Mouse (Mus musculus): ENCODE measurements around the gene Gng8. TPM values are rescaled to one million over a fixed set of nuclear protein-coding genes. Genes with fewer than 3 reads are reported as not detected.

The Gng8 gene
- polyA plus RNA-seq, 1 experiment from 2014 or later = 7.3 TPM

DNA sequence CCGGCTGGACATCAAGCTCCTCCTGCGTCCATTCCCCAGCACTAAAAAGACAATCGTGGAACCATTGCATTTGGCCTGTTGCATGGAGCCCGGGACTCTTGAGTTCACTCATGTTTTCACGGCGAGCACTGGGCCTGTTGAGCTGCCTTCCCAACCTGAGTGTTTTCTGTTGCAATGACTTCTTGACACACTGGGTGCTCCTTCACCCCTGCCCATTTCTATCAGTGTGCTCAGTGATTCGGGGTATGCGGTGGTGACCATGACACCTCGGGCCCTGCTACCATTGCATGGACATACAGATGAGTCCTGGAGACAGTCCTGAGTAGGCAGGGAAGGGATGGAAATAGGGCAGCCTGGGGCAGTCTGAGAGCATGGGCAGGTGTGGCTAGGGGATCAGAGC lies 19.1 kb upstream of the Gng8 start:
- WGBS = 94% methylated on average over 9 of the region's 9 CpGs

DNA sequence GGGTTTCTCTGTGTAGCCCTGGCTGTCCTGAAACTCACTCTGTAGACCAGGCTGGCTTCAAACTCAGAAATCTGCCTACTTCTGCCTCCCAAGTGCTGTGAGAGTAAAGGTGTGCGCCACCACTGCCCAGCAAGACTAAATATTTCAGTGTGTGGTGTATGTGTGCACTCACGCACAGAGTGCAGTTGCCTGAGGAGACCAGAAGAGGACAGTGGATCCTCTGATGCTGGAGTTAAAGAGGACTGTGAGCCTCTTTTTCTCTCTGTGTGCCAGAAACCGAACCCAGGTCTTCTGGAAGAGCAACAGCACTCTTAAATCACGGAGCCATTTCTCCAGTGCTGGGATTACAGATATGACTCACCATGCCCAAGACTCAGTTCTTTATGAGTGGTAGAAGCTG lies 18.2 kb upstream of the Gng8 start:
- no peak overlapping the region for H3K4me2 ChIP-seq (ENCODE audit: low read depth, low read length, severe bottlenecking)

More for the DNA sequence above, 19.1 kb upstream of the Gng8 start:
- Histone ChIP-seq H3K9me3 (ENCODE audit: control insufficient read depth, low read length) (no peaks in the 10 kb centered on the region), H3K27me3 (ENCODE audit: control insufficient read depth, insufficient read depth, low read length) (no peaks in the 10 kb centered on the region), H3K4me2 (ENCODE audit: low read depth, low read length, severe bottlenecking) (no peak overlapping the region), H3K4me3 (ENCODE audit: low read depth, low read length) (no peak overlapping the region), H3K27ac (ENCODE audit: low read depth, low read length) (no peak overlapping the region), H3K9ac (ENCODE audit: low read length) (no peak overlapping the region), H3K4me1 (replicated peaks; ENCODE audit: control insufficient read depth, insufficient read depth, low read length) (peaks cover 16% of the 10 kb centered on the region), H3K36me3 (ENCODE audit: control insufficient read depth, insufficient read depth, low read length) (no peaks in the 10 kb centered on the region; the same call in 1 of the 2 replicates)
- no peak for ATAC-seq (replicated peaks; ENCODE audit: low FRiP score)
- no peak for DNase-seq (ENCODE audit: low spot score)

GRCm38 (mm10) chr7:16874190-16874589 lies 17.4 kb upstream of the Gng8 start:
- Histone ChIP-seq H3K4me2 (ENCODE audit: low read depth, low read length, severe bottlenecking) (peak overlapping the region; percentile 46), H3K36me3 (ENCODE audit: control insufficient read depth, insufficient read depth, low read length) (no peaks in the 10 kb centered on the region), H3K9me3 (ENCODE audit: control insufficient read depth, low read length) (no peaks in the 10 kb centered on the region; the same call in 1 of the 2 replicates), H3K4me3 (ENCODE audit: low read depth, low read length) (peak overlapping the region; percentile 27), H3K4me1 (replicated peaks; ENCODE audit: control insufficient read depth, insufficient read depth, low read length) (peaks cover 16% of the 10 kb centered on the region), H3K27ac (ENCODE audit: low read depth, low read length) (peak overlapping the region; percentile 92), H3K9ac (ENCODE audit: low read length) (peak overlapping the region; percentile 39), H3K27me3 (ENCODE audit: control insufficient read depth, insufficient read depth, low read length) (no peaks in the 10 kb centered on the region)
- DNase-seq (ENCODE audit: low spot score) (peak; percentile 89), ATAC-seq (replicated peaks; ENCODE audit: low FRiP score) (no peak)
- WGBS = 4% methylated on average over 17 of the region's 17 CpGs

More for the DNA sequence above, 18.2 kb upstream of the Gng8 start:
- no peak overlapping the region for H3K4me3 ChIP-seq (ENCODE audit: low read depth, low read length)
- DNase-seq (ENCODE audit: low spot score) = no peak
- H3K9me3 ChIP-seq (ENCODE audit: control insufficient read depth, low read length) = no peaks in the 10 kb centered on the region; the same call in 1 of the 2 replicates
- no peak overlapping the region for H3K27ac ChIP-seq (ENCODE audit: low read depth, low read length)
- WGBS = 92% methylated on average over 4 of the region's 4 CpGs
- no peak overlapping the region for H3K9ac ChIP-seq (ENCODE audit: low read length)
- H3K4me1 ChIP-seq (replicated peaks; ENCODE audit: control insufficient read depth, insufficient read depth, low read length) = peaks cover 16% of the 10 kb centered on the region
- no peaks in the 10 kb centered on the region for H3K27me3 ChIP-seq (ENCODE audit: control insufficient read depth, insufficient read depth, low read length)
- no peaks in the 10 kb centered on the region for H3K36me3 ChIP-seq (ENCODE audit: control insufficient read depth, insufficient read depth, low read length)
- no peak for ATAC-seq (replicated peaks; ENCODE audit: low FRiP score)

- peak overlapping the region; percentile 39 for H3K9ac ChIP-seq (ENCODE audit: low read length)
- peaks cover 16% of the 10 kb centered on the region for H3K4me1 ChIP-seq (replicated peaks; ENCODE audit: control insufficient read depth, insufficient read depth, low read length)
- peak overlapping the region; percentile 69 for H3K4me3 ChIP-seq (ENCODE audit: low read depth, low read length)
- DNase-seq (ENCODE audit: low spot score) (peak; percentile 100), ATAC-seq (replicated peaks; ENCODE audit: low FRiP score) (peak; percentile 97)
- H3K4me2 ChIP-seq (ENCODE audit: low read depth, low read length, severe bottlenecking) = peak overlapping the region; percentile 95
- H3K9me3 ChIP-seq (ENCODE audit: control insufficient read depth, low read length) = no peaks in the 10 kb centered on the region; the same call in 1 of the 2 replicates
- under 1% methylated on average over 33 of the region's 33 CpGs for WGBS
- no peaks in the 10 kb centered on the region for H3K36me3 ChIP-seq (ENCODE audit: control insufficient read depth, insufficient read depth, low read length)
- peak overlapping the region; percentile 92 for H3K27ac ChIP-seq (ENCODE audit: low read depth, low read length)
- no peaks in the 10 kb centered on the region for H3K27me3 ChIP-seq (ENCODE audit: control insufficient read depth, insufficient read depth, low read length)
Observed at GRCm38 (mm10) chr7:16874756-16875309, 16.8 kb upstream of the Gng8 start.

- WGBS = 0% methylated on average over 1 of the region's 1 CpGs
- peak within 1 kb of the TSS; percentile 95 for H3K4me2 ChIP-seq (ENCODE audit: low read depth, low read length, severe bottlenecking)
- H3K27ac ChIP-seq (ENCODE audit: low read depth, low read length) = peak within 1 kb of the TSS; percentile 92
- DNase-seq (ENCODE audit: low spot score) (no peak), ATAC-seq (replicated peaks; ENCODE audit: low FRiP score) (no peak)
- H3K27me3 ChIP-seq (ENCODE audit: control insufficient read depth, insufficient read depth, low read length) = no peaks in the 10 kb centered on the region
- H3K4me1 ChIP-seq (replicated peaks; ENCODE audit: control insufficient read depth, insufficient read depth, low read length) = peaks cover 18% of the 10 kb centered on the region
- peak within 1 kb of the TSS; percentile 69 for H3K4me3 ChIP-seq (ENCODE audit: low read depth, low read length)
- no peaks in the 10 kb centered on the region for H3K36me3 ChIP-seq (ENCODE audit: control insufficient read depth, insufficient read depth, low read length)
- peak within 1 kb of the TSS; percentile 74 for H3K9ac ChIP-seq (ENCODE audit: low read length)
- H3K9me3 ChIP-seq (ENCODE audit: control insufficient read depth, low read length) = no peaks in the 10 kb centered on the region; the same call in 1 of the 2 replicates
Observed at GRCm38 (mm10) chr7:16875310-16875325, 16.5 kb upstream of the Gng8 start, which contains the start of gene Dact3. Gene Dact3, plus strand, starts transcription at chr7:16875317.

DNA sequence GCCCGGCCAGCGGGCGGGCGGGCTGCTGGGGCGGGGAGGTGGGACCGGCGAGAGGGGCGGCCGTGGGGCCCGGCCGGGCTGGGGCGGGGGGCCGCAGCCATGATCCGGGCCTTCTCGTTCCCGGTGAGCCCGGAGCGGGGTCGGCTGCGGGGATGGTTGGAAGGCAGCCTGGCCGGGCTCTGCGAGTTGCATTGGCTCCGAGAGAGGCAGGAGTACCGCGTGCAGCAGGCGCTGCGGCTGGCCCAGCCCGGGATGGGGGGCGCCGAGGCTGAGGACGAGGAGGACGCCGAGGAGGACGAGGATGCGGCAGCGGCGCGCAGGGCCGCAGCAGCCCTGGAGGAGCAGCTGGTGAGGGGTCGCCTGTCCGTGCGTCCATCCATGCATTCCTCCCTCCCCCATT lies 16.3 kb upstream of the Gng8 start:
- ATAC-seq (replicated peaks; ENCODE audit: low FRiP score) = peak; percentile 47; the same call in 1 of the 2 replicates

GRCm38 (mm10) chr7:16876006-16876405 lies 15.6 kb upstream of the Gng8 start:
- peak overlapping the region; percentile 95 for H3K4me2 ChIP-seq (ENCODE audit: low read depth, low read length, severe bottlenecking)
- H3K27ac ChIP-seq (ENCODE audit: low read depth, low read length) = peak overlapping the region; percentile 37; the same call in 1 of the 2 replicates
- peak; percentile 67 for DNase-seq (ENCODE audit: low spot score)
- peak overlapping the region; percentile 74 for H3K9ac ChIP-seq (ENCODE audit: low read length)
- WGBS = 7% methylated on average over 11 of the region's 11 CpGs
- H3K4me1 ChIP-seq (replicated peaks; ENCODE audit: control insufficient read depth, insufficient read depth, low read length) = peaks cover 27% of the 10 kb centered on the region
- no peak for ATAC-seq (replicated peaks; ENCODE audit: low FRiP score)
- peak overlapping the region; percentile 69 for H3K4me3 ChIP-seq (ENCODE audit: low read depth, low read length)
- H3K36me3 ChIP-seq (ENCODE audit: control insufficient read depth, insufficient read depth, low read length) = no peaks in the 10 kb centered on the region
- H3K9me3 ChIP-seq (ENCODE audit: control insufficient read depth, low read length) = no peaks in the 10 kb centered on the region; the same call in 1 of the 2 replicates
- H3K27me3 ChIP-seq (ENCODE audit: control insufficient read depth, insufficient read depth, low read length) = no peaks in the 10 kb centered on the region

More for the DNA sequence above, 16.3 kb upstream of the Gng8 start:
- Histone ChIP-seq H3K4me1 (replicated peaks; ENCODE audit: control insufficient read depth, insufficient read depth, low read length) (peaks cover 20% of the 10 kb centered on the region), H3K4me3 (ENCODE audit: low read depth, low read length) (peak overlapping the region; percentile 69), H3K9me3 (ENCODE audit: control insufficient read depth, low read length) (no peaks in the 10 kb centered on the region; the same call in 1 of the 2 replicates), H3K27me3 (ENCODE audit: control insufficient read depth, insufficient read depth, low read length) (no peaks in the 10 kb centered on the region), H3K27ac (ENCODE audit: low read depth, low read length) (no peak overlapping the region), H3K9ac (ENCODE audit: low read length) (peak overlapping the region; percentile 74), H3K36me3 (ENCODE audit: control insufficient read depth, insufficient read depth, low read length) (no peaks in the 10 kb centered on the region), H3K4me2 (ENCODE audit: low read depth, low read length, severe bottlenecking) (peak overlapping the region; percentile 95)
- DNase-seq (ENCODE audit: low spot score) = no peak
- WGBS = 0% methylated on average over 36 of the region's 42 CpGs

- peak overlapping the region; percentile 69 for H3K4me3 ChIP-seq (ENCODE audit: low read depth, low read length)
- peaks cover 27% of the 10 kb centered on the region for H3K4me1 ChIP-seq (replicated peaks; ENCODE audit: control insufficient read depth, insufficient read depth, low read length)
- no peaks in the 10 kb centered on the region; the same call in 1 of the 2 replicates for H3K9me3 ChIP-seq (ENCODE audit: control insufficient read depth, low read length)
- no peaks in the 10 kb centered on the region for H3K27me3 ChIP-seq (ENCODE audit: control insufficient read depth, insufficient read depth, low read length)
- DNase-seq (ENCODE audit: low spot score) = peak; percentile 82
- H3K36me3 ChIP-seq (ENCODE audit: control insufficient read depth, insufficient read depth, low read length) = no peaks in the 10 kb centered on the region
- no peak for ATAC-seq (replicated peaks; ENCODE audit: low FRiP score)
- peak overlapping the region; percentile 57; the same call in 1 of the 2 replicates for H3K27ac ChIP-seq (ENCODE audit: low read depth, low read length)
- peak overlapping the region; percentile 74 for H3K9ac ChIP-seq (ENCODE audit: low read length)
- peak overlapping the region; percentile 95 for H3K4me2 ChIP-seq (ENCODE audit: low read depth, low read length, severe bottlenecking)
- 3% methylated on average over 12 of the region's 13 CpGs for WGBS
Observed at GRCm38 (mm10) chr7:16876608-16877007, 15.0 kb upstream of the Gng8 start.

DNA sequence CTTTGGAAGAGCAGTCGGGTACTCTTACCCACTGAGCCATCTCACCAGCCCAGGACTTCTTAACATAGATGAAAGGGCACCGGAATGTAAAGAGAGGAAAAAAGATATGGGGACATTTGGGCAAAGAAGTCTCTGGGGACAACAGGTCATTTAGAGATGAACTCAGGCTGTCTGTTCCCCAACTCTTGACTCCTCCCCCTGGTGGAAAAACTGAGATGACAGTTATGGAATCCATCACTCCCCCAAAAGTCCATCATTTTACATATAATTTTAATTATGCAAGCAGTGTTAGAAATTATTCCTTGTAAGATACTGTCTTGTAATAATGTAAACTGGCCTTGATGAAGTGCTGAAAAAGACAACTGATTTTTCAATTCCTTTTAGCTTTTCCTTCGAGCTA lies 13.9 kb upstream of the Gng8 start:
- Histone ChIP-seq H3K36me3 (ENCODE audit: control insufficient read depth, insufficient read depth, low read length) (no peaks in the 10 kb centered on the region), H3K27ac (ENCODE audit: low read depth, low read length) (no peak overlapping the region), H3K4me2 (ENCODE audit: low read depth, low read length, severe bottlenecking) (no peak overlapping the region), H3K4me3 (ENCODE audit: low read depth, low read length) (no peak overlapping the region), H3K9ac (ENCODE audit: low read length) (no peak overlapping the region), H3K27me3 (ENCODE audit: control insufficient read depth, insufficient read depth, low read length) (no peaks in the 10 kb centered on the region), H3K4me1 (replicated peaks; ENCODE audit: control insufficient read depth, insufficient read depth, low read length) (peaks cover 27% of the 10 kb centered on the region), H3K9me3 (ENCODE audit: control insufficient read depth, low read length) (no peaks in the 10 kb centered on the region; the same call in 1 of the 2 replicates)
- no peak for ATAC-seq (replicated peaks; ENCODE audit: low FRiP score)
- 84% methylated on average over 3 of the region's 3 CpGs for WGBS
- no peak for DNase-seq (ENCODE audit: low spot score)

All from forebrain, embryonic 11.5 days (tissue).